Mouse (Mus musculus) G1E (cell line): Measurements from ENCODE around the gene Lin7c.

Experiments
- CTCF ChIP-seq: IDR thresholded peaks from 2 replicates; pipeline ENCODE4 v1.5.1; 2012; ENCODE audit warnings: low read depth, low read length, inconsistent platforms, mixed read lengths
- POLR2AphosphoS5 ChIP-seq: IDR thresholded peaks from 2 replicates; pipeline ENCODE4 v1.6.1; 2012; ENCODE audit warnings: low read depth, low read length, inconsistent platforms; ENCODE audit not compliant: insufficient replicate concordance

DNA sequence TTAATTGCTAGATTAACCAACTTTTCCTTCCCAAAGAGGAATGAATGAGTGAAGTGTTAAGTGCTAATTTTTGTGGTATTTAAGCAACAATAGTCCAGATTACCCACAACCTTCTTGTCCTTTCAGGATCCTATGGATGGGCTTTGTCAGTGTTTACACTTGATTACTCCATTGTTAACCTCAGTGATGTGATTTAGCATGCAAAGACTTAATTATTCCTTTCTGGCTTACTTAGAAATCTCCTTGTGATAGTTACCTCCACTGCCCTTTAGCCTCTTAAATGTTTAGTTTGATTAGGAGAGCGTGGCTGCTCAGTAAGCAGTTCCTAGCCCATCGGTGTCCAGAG, 45.7 kb downstream of the Lin7c start:
- TF ChIP-seq POLR2AphosphoS5 = no peak
- TF ChIP-seq CTCF = no peak
